Mouse (Mus musculus): ENCODE results near the gene Tceal5.

Gene Tceal5

DNA sequence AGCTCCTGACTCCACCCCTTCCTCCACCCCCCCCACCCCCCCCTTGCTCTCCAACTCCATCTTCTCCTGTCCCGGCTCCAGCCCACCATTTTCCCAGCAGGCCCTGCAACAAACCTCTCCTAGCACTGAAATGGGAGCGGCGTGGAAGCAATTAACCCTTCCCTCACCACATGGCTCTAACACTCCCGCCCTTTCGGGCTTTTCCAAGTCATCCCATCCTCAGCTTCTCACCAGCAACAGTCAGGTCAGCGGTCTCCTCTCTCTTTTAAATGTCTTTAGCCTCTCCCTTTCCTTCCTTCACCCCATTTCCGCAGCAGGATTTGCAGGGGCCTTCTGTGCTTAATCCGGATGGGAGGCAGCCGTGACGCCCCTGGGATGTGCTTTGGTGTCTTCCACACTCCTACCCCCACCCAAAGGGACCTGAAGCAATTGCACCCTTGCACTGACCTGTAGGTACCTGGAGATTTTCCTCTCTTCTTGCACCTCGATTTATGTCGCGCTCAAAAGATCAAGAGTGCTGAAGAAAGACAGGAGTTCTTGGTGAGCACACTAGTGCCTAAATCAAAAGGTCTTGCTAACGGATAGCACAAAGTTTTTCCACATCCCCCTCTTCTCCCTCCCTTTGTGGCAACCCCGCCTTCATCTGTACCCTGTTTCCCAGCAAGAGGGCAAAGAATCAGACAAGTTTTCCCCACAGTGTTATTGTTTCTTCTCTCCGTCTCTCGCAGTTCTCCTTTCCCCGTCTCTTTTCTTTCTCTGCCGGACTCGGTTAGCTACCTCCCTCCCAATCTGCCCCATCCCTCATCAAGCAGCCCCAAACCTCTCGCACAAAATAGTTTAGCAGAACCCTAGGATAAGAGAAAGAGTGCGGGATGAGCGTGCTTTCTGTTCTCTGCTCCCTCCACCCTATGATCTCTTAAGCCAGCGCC, 32.2 kb downstream of the Tceal5 start:
- peak; percentile 74 for ATAC-seq (ENCODE audit: low TSS enrichment)

DNA sequence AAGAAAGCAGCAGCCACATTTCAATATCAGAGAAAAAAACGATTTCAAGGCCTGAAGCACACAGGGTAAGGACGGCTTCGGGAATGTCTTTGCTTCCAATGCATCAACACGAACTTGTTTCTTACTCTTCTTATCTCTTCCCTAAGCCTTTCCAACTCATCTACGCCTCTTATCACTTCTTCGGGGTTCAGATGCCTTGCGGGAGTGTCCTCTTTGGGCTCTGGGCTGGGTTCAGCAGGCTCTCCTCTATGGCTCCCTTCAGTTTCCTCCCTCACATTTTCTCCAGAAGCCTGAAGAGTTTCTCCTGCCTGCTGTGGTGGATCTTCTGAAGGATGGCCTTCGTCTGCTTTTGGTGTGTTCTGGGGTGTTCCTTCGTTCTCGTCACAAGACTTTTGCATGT, 33.1 kb downstream of the Tceal5 start:
- no peak for ATAC-seq (ENCODE audit: low TSS enrichment)
